Mouse (Mus musculus): ENCODE data around the gene Slc25a30. TPM values are rescaled to one million over a fixed set of nuclear protein-coding genes. Genes with fewer than 3 reads are reported as not detected.

Slc25a30 gene
- polyA plus RNA-seq, 2 experiments, result 2.0 to 3.8 TPM

DNA sequence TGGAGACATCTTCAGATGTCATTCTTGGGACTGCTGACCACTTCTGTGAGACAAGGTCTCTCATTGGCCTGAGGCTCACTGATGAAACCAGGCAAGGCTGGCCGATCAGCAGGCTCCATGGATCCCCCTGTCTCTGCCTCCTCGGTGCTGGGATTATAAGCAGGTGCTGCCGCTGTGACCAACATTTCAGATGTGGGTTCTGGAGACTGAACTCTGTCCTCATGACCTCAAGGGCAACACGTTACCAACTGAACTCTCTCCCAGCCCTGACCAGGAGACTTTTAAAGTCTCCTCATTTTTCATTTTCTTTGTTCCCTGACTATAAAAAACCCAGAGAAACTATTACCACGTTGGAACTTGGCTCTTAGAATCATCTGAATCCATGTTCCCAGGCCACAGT is 7.9 kb upstream of the Slc25a30 start:
- H3K27me3 ChIP-seq (ENCODE audit: control insufficient read depth, insufficient read depth, low read length), result no peaks in the 10 kb centered on the region; the same call in 1 of the 2 replicates
- H3K27ac ChIP-seq, result no peak overlapping the region
- H3K4me1 ChIP-seq (replicated peaks; ENCODE audit: control insufficient read depth in 2 of 2, insufficient read depth in 2 of 2, low read length in 1 of 2), result no peaks in the 10 kb centered on the region
- H3K36me3 ChIP-seq (replicated peaks; ENCODE audit: control insufficient read depth, insufficient read depth, low read depth), result no peaks in the 10 kb centered on the region
- H3K4me2 ChIP-seq (ENCODE audit: low read depth), result no peak overlapping the region
- no peak overlapping the region for H3K4me3 ChIP-seq (ENCODE audit: insufficient read depth in 1 of 2, low read depth in 2 of 2, low read length in 2 of 2)
- no peak overlapping the region for H3K9ac ChIP-seq (replicated peaks)
- DNase-seq (ENCODE audit: low read depth in 3 of 3, low spot score in 3 of 3) (no peak), ATAC-seq (ENCODE audit: insufficient read depth) (no peak)
- TF ChIP-seq EP300 (IDR thresholded peaks at IDR 0.05; ENCODE audit: low read depth), result no peak
- no peak for TF ChIP-seq CTCF (IDR thresholded peaks at IDR 0.05; ENCODE audit: low read depth)
- H3K9me3 ChIP-seq (ENCODE audit: control insufficient read depth, low read length), result no peaks in the 10 kb centered on the region
- 55% methylated on average over 5 of the region's 5 CpGs for WGBS (ENCODE audit: insufficient replicate concordance)

DNA sequence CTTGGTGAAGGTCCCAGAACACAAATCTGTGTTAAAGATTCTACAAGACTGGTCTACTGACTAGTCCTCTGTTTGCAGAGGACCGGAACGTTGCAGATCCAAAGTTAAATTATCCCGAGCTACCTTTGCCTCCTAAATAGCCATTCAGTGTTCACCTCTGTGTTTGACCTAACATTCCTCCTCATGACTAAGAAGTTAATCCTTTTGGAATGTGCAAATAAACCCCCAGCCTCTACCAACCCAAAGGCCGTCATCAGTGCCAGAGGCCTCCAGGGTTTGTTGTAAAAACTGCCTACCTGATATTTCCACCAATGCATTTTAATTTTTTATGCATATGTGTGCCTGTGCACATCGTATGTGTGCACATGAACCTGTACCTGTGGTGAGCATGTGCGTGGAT is 7.5 kb upstream of the Slc25a30 start:
- DNase-seq (ENCODE audit: low read depth in 3 of 3, low spot score in 3 of 3) (no peak), ATAC-seq (ENCODE audit: insufficient read depth) (no peak)
- Histone ChIP-seq H3K36me3 (replicated peaks; ENCODE audit: control insufficient read depth, insufficient read depth, low read depth) (no peaks in the 10 kb centered on the region), H3K27ac (no peak overlapping the region), H3K27me3 (ENCODE audit: control insufficient read depth, insufficient read depth, low read length) (no peaks in the 10 kb centered on the region; the same call in 1 of the 2 replicates), H3K9ac (replicated peaks) (no peak overlapping the region), H3K4me2 (ENCODE audit: low read depth) (no peak overlapping the region), H3K9me3 (ENCODE audit: control insufficient read depth, low read length) (no peaks in the 10 kb centered on the region), H3K4me1 (replicated peaks; ENCODE audit: control insufficient read depth in 2 of 2, insufficient read depth in 2 of 2, low read length in 1 of 2) (no peaks in the 10 kb centered on the region), H3K4me3 (ENCODE audit: insufficient read depth in 1 of 2, low read depth in 2 of 2, low read length in 2 of 2) (no peak overlapping the region)
- TF ChIP-seq EP300 (IDR thresholded peaks at IDR 0.05; ENCODE audit: low read depth), result no peak
- no peak for TF ChIP-seq CTCF (IDR thresholded peaks at IDR 0.05; ENCODE audit: low read depth)
- WGBS (ENCODE audit: insufficient replicate concordance), result 70% methylated on average over 6 of the region's 6 CpGs

DNA sequence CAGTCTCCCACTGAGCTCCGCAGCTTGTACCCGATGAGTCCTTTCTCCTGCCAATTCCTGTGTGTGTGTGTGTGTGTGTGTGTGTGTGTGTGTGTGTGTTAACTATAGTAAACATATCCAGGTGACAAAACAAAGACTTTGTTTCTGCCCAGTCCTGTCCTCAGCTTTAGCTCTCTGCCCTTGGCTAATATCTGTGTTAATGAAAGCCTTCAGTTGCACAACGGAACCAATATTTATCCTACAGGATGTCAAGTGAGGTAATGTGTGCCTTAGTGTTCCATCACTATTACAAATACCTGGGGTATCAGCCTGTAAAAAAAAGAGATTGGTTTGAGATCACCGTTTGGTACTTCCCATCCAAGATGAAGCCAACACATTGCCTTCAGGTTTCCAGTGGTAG is 6.3 kb upstream of the Slc25a30 start:
- DNase-seq (ENCODE audit: low read depth in 3 of 3, low spot score in 3 of 3) (no peak), ATAC-seq (ENCODE audit: insufficient read depth) (no peak)
- Histone ChIP-seq H3K4me2 (ENCODE audit: low read depth) (no peak overlapping the region), H3K9me3 (ENCODE audit: control insufficient read depth, low read length) (no peaks in the 10 kb centered on the region), H3K4me1 (replicated peaks; ENCODE audit: control insufficient read depth in 2 of 2, insufficient read depth in 2 of 2, low read length in 1 of 2) (no peaks in the 10 kb centered on the region), H3K27ac (no peak overlapping the region), H3K36me3 (replicated peaks; ENCODE audit: control insufficient read depth, insufficient read depth, low read depth) (no peaks in the 10 kb centered on the region), H3K4me3 (ENCODE audit: insufficient read depth in 1 of 2, low read depth in 2 of 2, low read length in 2 of 2) (no peak overlapping the region), H3K27me3 (ENCODE audit: control insufficient read depth, insufficient read depth, low read length) (no peaks in the 10 kb centered on the region; the same call in 1 of the 2 replicates), H3K9ac (replicated peaks) (no peak overlapping the region)
- TF ChIP-seq EP300 (IDR thresholded peaks at IDR 0.05; ENCODE audit: low read depth) (no peak), CTCF (IDR thresholded peaks at IDR 0.05; ENCODE audit: low read depth) (no peak)
- WGBS (ENCODE audit: insufficient replicate concordance), result 74% methylated on average over 4 of the region's 4 CpGs

DNA sequence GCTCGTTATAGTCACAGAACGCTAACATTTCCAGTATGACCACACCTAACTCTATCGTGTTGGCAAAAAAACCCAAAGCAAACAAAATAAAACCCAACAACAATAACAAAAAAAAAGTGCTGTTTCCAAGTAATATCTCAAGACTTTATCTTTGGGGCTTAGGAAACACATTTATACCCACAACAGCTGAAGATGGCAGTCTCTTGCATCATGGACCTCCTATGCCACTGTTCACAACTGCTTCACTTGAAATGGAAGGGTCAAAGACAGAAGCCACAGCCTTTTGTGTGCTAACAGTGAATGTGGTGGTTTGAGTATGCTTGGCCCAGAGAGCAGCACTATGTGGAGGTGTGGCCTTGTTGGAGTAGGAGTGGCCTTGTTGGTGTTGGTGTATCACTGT is 4.5 kb upstream of the Slc25a30 start:
- H3K4me3 ChIP-seq (ENCODE audit: insufficient read depth in 1 of 2, low read depth in 2 of 2, low read length in 2 of 2), result no peak overlapping the region
- DNase-seq (ENCODE audit: low read depth in 3 of 3, low spot score in 3 of 3) (no peak), ATAC-seq (ENCODE audit: insufficient read depth) (no peak)
- H3K36me3 ChIP-seq (replicated peaks; ENCODE audit: control insufficient read depth, insufficient read depth, low read depth), result no peaks in the 10 kb centered on the region
- WGBS (ENCODE audit: insufficient replicate concordance), result 68% methylated on average over 3 of the region's 3 CpGs
- H3K4me1 ChIP-seq (replicated peaks; ENCODE audit: control insufficient read depth in 2 of 2, insufficient read depth in 2 of 2, low read length in 1 of 2), result peaks cover 3 to 4% of the 10 kb centered on the region in 2 experiments; a peak in 2 of 4 replicates
- H3K9ac ChIP-seq (replicated peaks), result no peak overlapping the region
- no peak overlapping the region for H3K4me2 ChIP-seq (ENCODE audit: low read depth)
- no peak overlapping the region for H3K27ac ChIP-seq
- no peaks in the 10 kb centered on the region for H3K9me3 ChIP-seq (ENCODE audit: control insufficient read depth, low read length)
- TF ChIP-seq CTCF (IDR thresholded peaks at IDR 0.05; ENCODE audit: low read depth), result no peak
- TF ChIP-seq EP300 (IDR thresholded peaks at IDR 0.05; ENCODE audit: low read depth), result no peak
- no peaks in the 10 kb centered on the region; the same call in 1 of the 2 replicates for H3K27me3 ChIP-seq (ENCODE audit: control insufficient read depth, insufficient read depth, low read length)

DNA sequence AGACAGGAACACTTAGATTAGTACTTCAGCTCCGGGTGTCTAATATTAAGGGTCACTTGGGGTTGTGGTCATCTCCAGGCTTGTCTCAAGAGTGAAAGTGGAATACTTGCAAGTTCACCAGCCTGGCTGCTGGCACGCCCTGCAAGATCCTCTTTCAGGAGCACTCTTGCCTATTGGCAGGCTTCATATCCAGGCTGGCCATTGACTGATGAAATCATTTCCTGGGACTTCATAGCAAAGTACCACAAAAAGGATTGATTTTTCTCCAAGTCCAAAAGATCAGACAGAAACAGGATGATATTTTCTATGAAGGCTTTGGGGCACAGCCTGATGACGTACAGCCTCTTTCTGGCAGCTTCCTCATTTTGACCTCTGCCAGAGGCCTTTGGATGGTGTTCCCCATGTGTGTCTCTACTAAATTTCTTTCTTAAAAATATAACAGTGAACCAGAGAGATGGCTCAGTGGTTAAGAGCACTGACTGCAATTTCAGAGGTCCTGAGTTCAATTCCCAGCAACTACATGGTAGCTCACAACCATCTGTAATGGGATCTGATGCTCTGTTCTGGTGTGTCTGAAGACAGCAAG is 3.7 kb upstream of the Slc25a30 start:
- DNase-seq (ENCODE audit: low read depth in 3 of 3, low spot score in 3 of 3) (no peak), ATAC-seq (ENCODE audit: insufficient read depth) (no peak)
- Histone ChIP-seq H3K4me2 (ENCODE audit: low read depth) (no peak overlapping the region), H3K4me3 (ENCODE audit: insufficient read depth in 1 of 2, low read depth in 2 of 2, low read length in 2 of 2) (no peak overlapping the region), H3K4me1 (replicated peaks; ENCODE audit: control insufficient read depth in 2 of 2, insufficient read depth in 2 of 2, low read length in 1 of 2) (peaks cover 3 to 7% of the 10 kb centered on the region in 2 experiments; a peak in 2 of 4 replicates), H3K27me3 (ENCODE audit: control insufficient read depth, insufficient read depth, low read length) (no peaks in the 10 kb centered on the region), H3K9ac (replicated peaks) (no peak overlapping the region), H3K27ac (no peak overlapping the region), H3K9me3 (ENCODE audit: control insufficient read depth, low read length) (no peaks in the 10 kb centered on the region), H3K36me3 (replicated peaks; ENCODE audit: control insufficient read depth, insufficient read depth, low read depth) (no peaks in the 10 kb centered on the region)
- TF ChIP-seq EP300 (IDR thresholded peaks at IDR 0.05; ENCODE audit: low read depth) (no peak), CTCF (IDR thresholded peaks at IDR 0.05; ENCODE audit: low read depth) (no peak)
- WGBS (ENCODE audit: insufficient replicate concordance), result 55% methylated on average over 3 of the region's 3 CpGs

Measured in liver, embryonic 14.5 days (tissue).